Mouse (Mus musculus) heart, embryonic 13.5 days (tissue): ENCODE measurements around the gene Ttc9. TPM values are rescaled to one million over a fixed set of nuclear protein-coding genes. Genes with fewer than 3 reads are reported as not detected.

ENCODE experiments used
- ATAC-seq: fragments of 200-750 bp; cut with Nextera tagmentation; 2 replicates; pipeline ENCODE4 v1.8.0; 2017; ENCODE audit warnings: moderate TSS enrichment; ENCODE audit not compliant: insufficient number of reproducible peaks, low FRiP score, low TSS enrichment; ENCODE audit errors: extremely low read depth
- H3K27ac ChIP-seq: fragments of 300-500 bp; sonication (generic); replicated peaks from 2 replicates; pipeline ENCODE4 v1.5.1; 2015; ENCODE audit warnings: moderate library complexity, mild to moderate bottlenecking, inconsistent platforms
- H3K27me3 ChIP-seq: fragments of 300-500 bp; sonication (generic); replicated peaks from 2 replicates; pipeline ENCODE4 v1.6.1; 2015; ENCODE audit warnings: mild to moderate bottlenecking, inconsistent platforms
- H3K36me3 ChIP-seq: fragments of 300-500 bp; sonication (generic); 2 replicates; pipeline ENCODE4 v1.6.1; 2015; ENCODE audit warnings: mild to moderate bottlenecking, inconsistent platforms
- H3K4me1 ChIP-seq: fragments of 300-500 bp; sonication (generic); 2 replicates; pipeline ENCODE4 v1.6.1; 2015; ENCODE audit warnings: inconsistent platforms
- H3K4me2 ChIP-seq: fragments of 300-500 bp; sonication (generic); 2 replicates; pipeline ENCODE4 v1.6.1; 2015; ENCODE audit warnings: inconsistent platforms, mild to moderate bottlenecking, moderate library complexity
- H3K4me3 ChIP-seq: fragments of 300-500 bp; sonication (generic); 2 replicates; pipeline ENCODE4 v1.5.1; 2015; ENCODE audit warnings: moderate library complexity, mild to moderate bottlenecking, inconsistent platforms
- H3K9ac ChIP-seq: fragments of 300-500 bp; sonication (generic); 2 replicates; pipeline ENCODE4 v1.6.1; 2015; ENCODE audit warnings: inconsistent platforms, mild to moderate bottlenecking, moderate library complexity
- H3K9me3 ChIP-seq: fragments of 300-500 bp; sonication (generic); 2 replicates; pipeline ENCODE4 v1.6.1; 2016; ENCODE audit warnings: inconsistent platforms
- WGBS: fragments of 180-500 bp; shearing (Covaris S2); methylation state at CpG from one replicate; pipeline ENCODE4 v1.1.7; 2015; ENCODE audit warnings: mixed read lengths; 5-methylcytosine and 5-hydroxymethylcytosine counted together
- polyA plus RNA-seq: library from polyadenylated mRNA; unstranded; fragments of >200 nt; fragmentation: Nextera tagmentation; extraction: Ambion mirVana; gene quantifications from 2 replicates; pipeline ENCODE4 v1.2.1, GENCODE M21; 2015

Gene Ttc9
- polyA plus RNA-seq, 1 experiment from 2014 or later = 3.9 TPM

GRCm38 (mm10) chr12:81688537-81688936 lies 57.5 kb downstream of the Ttc9 start:
- Histone ChIP-seq H3K4me1 (peaks cover 4% of the 10 kb centered on the region; the same call in 1 of the 2 replicates), H3K27ac (peak overlapping the region; percentile 70), H3K27me3 (peaks cover 11% of the 10 kb centered on the region; the same call in 1 of the 2 replicates), H3K4me2 (no peak overlapping the region), H3K4me3 (no peak overlapping the region), H3K9ac (no peak overlapping the region), H3K36me3 (no peaks in the 10 kb centered on the region), H3K9me3 (no peaks in the 10 kb centered on the region)
- no peak for ATAC-seq
- WGBS = 53% methylated on average over 4 of the region's 4 CpGs

DNA sequence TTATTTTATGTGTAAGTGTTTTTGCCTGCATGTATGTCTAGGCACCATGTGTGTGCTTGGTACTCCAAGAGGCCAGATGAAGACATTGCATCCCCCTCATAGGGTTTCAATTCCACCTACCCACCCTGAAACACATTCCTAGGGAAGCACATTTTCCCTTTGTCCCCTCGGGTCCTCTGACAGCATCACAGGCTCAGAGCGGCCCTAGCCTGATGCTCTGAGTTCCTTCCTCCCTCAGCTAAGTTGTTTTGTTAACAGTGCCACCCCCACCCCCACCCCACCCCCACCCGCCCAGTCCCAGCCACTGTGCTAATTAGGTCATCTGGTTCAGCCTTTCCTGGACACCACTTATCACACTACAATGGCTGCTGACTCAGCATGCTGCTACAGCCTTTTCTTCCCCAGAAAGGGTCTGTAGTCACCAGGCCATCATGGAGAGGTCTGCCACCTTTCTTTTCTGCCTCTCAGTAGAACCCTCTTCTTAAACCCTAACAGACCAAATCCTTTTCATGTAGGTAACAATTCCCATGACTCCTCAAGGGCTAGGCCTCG lies 58.5 kb downstream of the Ttc9 start:
- no peak overlapping the region for H3K4me3 ChIP-seq
- H3K9ac ChIP-seq = no peak overlapping the region
- H3K4me2 ChIP-seq = no peak overlapping the region
- H3K36me3 ChIP-seq = no peaks in the 10 kb centered on the region
- no peak for ATAC-seq
- peaks cover 11% of the 10 kb centered on the region; the same call in 1 of the 2 replicates for H3K27me3 ChIP-seq
- H3K4me1 ChIP-seq = peaks cover 4% of the 10 kb centered on the region; the same call in 1 of the 2 replicates
- peak overlapping the region; percentile 80 for H3K27ac ChIP-seq
- WGBS = 41% methylated on average over 4 of the region's 4 CpGs
- H3K9me3 ChIP-seq = no peaks in the 10 kb centered on the region

DNA sequence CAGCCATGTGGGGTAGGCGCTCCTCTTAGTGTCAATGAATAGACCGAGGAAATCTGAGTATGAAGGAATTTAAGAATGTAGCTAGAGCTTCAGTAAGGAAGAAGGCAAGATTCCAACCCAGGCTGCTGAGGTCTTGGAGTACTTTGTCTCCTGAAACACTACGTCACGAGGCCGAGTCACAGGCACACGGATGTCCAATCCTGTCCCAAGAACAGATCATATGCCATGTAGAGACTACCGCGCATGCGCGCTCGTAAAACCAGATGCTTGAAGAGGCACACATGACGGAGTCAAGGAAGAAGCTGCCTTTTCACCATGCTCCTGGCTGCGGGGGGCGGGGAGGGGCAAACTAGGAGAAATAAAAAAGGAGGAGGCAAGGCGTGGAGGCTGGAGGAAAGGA lies 59.1 kb downstream of the Ttc9 start:
- peaks cover 8% of the 10 kb centered on the region; the same call in 1 of the 2 replicates for H3K4me1 ChIP-seq
- H3K36me3 ChIP-seq = no peaks in the 10 kb centered on the region
- H3K4me3 ChIP-seq = no peak overlapping the region
- WGBS = 85% methylated on average over 15 of the region's 15 CpGs
- H3K9me3 ChIP-seq = no peaks in the 10 kb centered on the region
- peak overlapping the region; percentile 80 for H3K27ac ChIP-seq
- ATAC-seq = no peak
- H3K9ac ChIP-seq = no peak overlapping the region
- H3K4me2 ChIP-seq = no peak overlapping the region
- peaks cover 11% of the 10 kb centered on the region; the same call in 1 of the 2 replicates for H3K27me3 ChIP-seq

DNA sequence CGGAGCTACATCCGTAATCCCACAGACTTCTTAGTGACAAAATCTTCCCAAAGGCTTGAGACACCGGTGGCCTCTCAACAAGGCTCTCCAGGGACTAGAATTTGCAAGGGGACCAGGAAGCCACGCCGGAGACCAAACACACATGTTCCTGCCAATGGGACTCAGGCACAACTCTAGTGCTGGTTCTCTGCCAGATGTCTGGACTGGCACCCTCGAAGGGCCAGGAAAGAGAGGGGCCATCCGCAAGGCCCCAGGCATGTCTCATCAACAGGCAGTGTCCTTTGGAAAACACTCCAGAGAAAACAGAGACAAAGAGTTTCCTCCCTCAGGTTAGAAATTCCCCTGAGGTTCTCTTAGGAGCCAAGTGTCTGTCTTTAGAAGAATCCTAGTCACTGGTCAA lies 59.7 kb downstream of the Ttc9 start:
- H3K4me2 ChIP-seq = no peak overlapping the region
- no peaks in the 10 kb centered on the region for H3K9me3 ChIP-seq
- H3K4me1 ChIP-seq = peaks cover 8% of the 10 kb centered on the region; the same call in 1 of the 2 replicates
- no peaks in the 10 kb centered on the region for H3K36me3 ChIP-seq
- peaks cover 9% of the 10 kb centered on the region; the same call in 1 of the 2 replicates for H3K27me3 ChIP-seq
- WGBS = 52% methylated on average over 7 of the region's 7 CpGs
- H3K4me3 ChIP-seq = no peak overlapping the region
- H3K27ac ChIP-seq = peak overlapping the region; percentile 80
- ATAC-seq = no peak
- H3K9ac ChIP-seq = no peak overlapping the region

DNA sequence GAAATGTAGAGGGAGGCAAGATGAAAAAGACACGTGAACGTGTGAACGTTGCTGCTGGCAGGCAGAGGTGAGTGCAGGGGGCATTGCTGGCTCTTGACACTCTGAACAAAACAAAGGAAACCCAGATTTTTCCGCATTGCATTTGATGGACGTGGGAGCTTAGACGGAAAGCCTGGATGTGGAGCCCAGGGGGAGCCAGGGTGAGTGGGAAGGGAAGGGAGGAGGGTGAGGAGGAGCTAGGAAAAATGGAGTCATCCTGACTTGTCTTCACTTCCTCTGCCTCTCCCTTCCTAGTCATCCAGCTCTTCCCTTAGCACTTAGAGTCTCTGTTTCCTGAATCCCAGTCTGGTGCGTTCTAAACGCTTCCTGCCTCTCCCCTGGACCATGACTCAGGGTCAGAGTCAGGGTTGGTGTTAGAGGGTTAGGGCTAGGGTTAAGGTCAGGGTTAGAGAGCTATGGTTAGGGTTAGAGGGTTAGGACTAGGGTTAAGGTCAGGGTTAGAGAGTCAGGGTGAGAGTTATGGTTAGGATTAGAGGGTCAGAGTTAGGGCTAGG lies 60.2 kb downstream of the Ttc9 start:
- no peak for ATAC-seq
- Histone ChIP-seq H3K9me3 (no peaks in the 10 kb centered on the region), H3K4me2 (no peak overlapping the region), H3K27ac (peak overlapping the region; percentile 80), H3K4me3 (no peak overlapping the region), H3K36me3 (no peaks in the 10 kb centered on the region), H3K4me1 (peaks cover 8% of the 10 kb centered on the region; the same call in 1 of the 2 replicates), H3K27me3 (peaks cover 4% of the 10 kb centered on the region; the same call in 1 of the 2 replicates), H3K9ac (no peak overlapping the region)
- WGBS = 26% methylated on average over 8 of the region's 8 CpGs

GRCm38 (mm10) chr12:81698011-81698410 lies 67.0 kb downstream of the Ttc9 start:
- H3K4me2 ChIP-seq = no peak overlapping the region
- peaks cover 5% of the 10 kb centered on the region; the same call in 1 of the 2 replicates for H3K27me3 ChIP-seq
- no peaks in the 10 kb centered on the region for H3K36me3 ChIP-seq
- peaks cover 11% of the 10 kb centered on the region for H3K4me1 ChIP-seq
- no peak overlapping the region for H3K4me3 ChIP-seq
- no peaks in the 10 kb centered on the region for H3K9me3 ChIP-seq
- no peak for ATAC-seq
- WGBS = 26% methylated on average over 4 of the region's 4 CpGs
- H3K9ac ChIP-seq = no peak overlapping the region
- no peak overlapping the region for H3K27ac ChIP-seq

- WGBS = 4% methylated on average over 1 of the region's 1 CpGs
- peaks cover 5% of the 10 kb centered on the region; the same call in 1 of the 2 replicates for H3K27me3 ChIP-seq
- H3K9me3 ChIP-seq = peaks cover 5% of the 10 kb centered on the region; the same call in 1 of the 2 replicates
- H3K4me3 ChIP-seq = no peak overlapping the region
- no peak overlapping the region for H3K27ac ChIP-seq
- H3K9ac ChIP-seq = no peak overlapping the region
- H3K4me2 ChIP-seq = no peak overlapping the region
- no peaks in the 10 kb centered on the region for H3K36me3 ChIP-seq
- ATAC-seq = no peak
- peaks cover 5% of the 10 kb centered on the region for H3K4me1 ChIP-seq
These were observed 71.9 kb downstream of the Ttc9 start for GRCm38 (mm10) chr12:81702903-81703302.

GRCm38 (mm10) chr12:81712618-81713017 lies 81.6 kb downstream of the Ttc9 start:
- Histone ChIP-seq H3K4me3 (no peak overlapping the region), H3K4me2 (no peak overlapping the region), H3K9me3 (peaks cover 7% of the 10 kb centered on the region), H3K36me3 (no peaks in the 10 kb centered on the region), H3K4me1 (no peaks in the 10 kb centered on the region), H3K27me3 (0 out of 2 replicates have a peak, but pooled peaks cover 3% of the 10 kb centered on the region), H3K27ac (no peak overlapping the region), H3K9ac (no peak overlapping the region)
- ATAC-seq = no peak
- WGBS = 77% methylated on average over 4 of the region's 4 CpGs

Other genes with a start within 250 kb of the Ttc9 start
- gene Adam4, start 209.3 kb upstream of the Ttc9 start, polyA plus RNA-seq = 0.39 and 0.45 TPM in 2 replicates
- gene Cox16, start 146.1 kb upstream of the Ttc9 start, polyA plus RNA-seq = 91.8 and 99.8 TPM in 2 replicates
- 20.9 and 25.3 TPM in 2 replicates for gene Gm20498, start 98.3 kb upstream of the Ttc9 start, polyA plus RNA-seq
- 29.1 and 31.8 TPM in 2 replicates for gene Synj2bp, start 98.3 kb upstream of the Ttc9 start, polyA plus RNA-seq
- gene Adam21, start 62.8 kb upstream of the Ttc9 start, polyA plus RNA-seq = 0.11 and 0.19 TPM in 2 replicates
- gene Med6, start 36.2 kb upstream of the Ttc9 start, polyA plus RNA-seq = 54.3 and 55.2 TPM in 2 replicates
- gene Map3k9, start 149.9 kb downstream of the Ttc9 start, polyA plus RNA-seq = 0.15 and 0.20 TPM in 2 replicates
- 8.8 and 9.0 TPM in 2 replicates for gene Pcnx, start 228.8 kb downstream of the Ttc9 start, polyA plus RNA-seq